Mouse (Mus musculus): Measurements from ENCODE around the gene Gm6526.
"Not testable (repeated sequence)": the region's sequence is repeated elsewhere in the genome, so short reads cannot be mapped to it uniquely, and the experiment has no call there.

DNA sequence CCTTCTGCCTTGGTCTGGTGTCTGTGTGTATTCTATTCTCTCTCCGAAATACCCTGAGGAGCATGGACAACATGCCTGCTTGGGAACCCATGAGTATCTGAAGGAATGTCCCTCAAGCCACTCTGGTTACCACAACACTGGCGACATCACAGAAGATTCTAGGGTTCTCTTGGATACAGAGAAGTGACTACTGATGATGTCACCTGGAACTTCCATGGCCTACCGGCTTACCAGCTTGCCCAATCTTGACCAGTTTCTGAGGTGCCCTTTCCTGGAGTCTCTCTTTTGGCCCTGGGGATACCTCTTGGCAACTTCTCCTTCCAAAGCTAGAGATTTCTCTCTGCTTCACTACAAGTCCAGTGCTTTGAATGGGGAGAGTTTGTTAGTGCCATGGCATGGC lies 37.0 kb downstream of the Gm6526 start, which contains the start of gene Gm8180:
- TF ChIP-seq CTCF, EP300 (IDR thresholded peaks at IDR 0.05; ENCODE audit: low read depth): not testable (repeated sequence)
